Mouse (Mus musculus): ENCODE measurements at regions not wholly inside any gene's neighbourhood (a gene's known extent, or its start where the extent isn't known, plus 50 kb on each side); places are given as distances from the start of the nearest gene placed in this dataset.

- TF ChIP-seq POLR2A (IDR thresholded peaks at IDR 0.05; ENCODE audit: insufficient read depth, low read length) (no peak), CTCF (IDR thresholded peaks at IDR 0.05; ENCODE audit: low read depth, low read length) (no peak)
Measured at GRCm38 (mm10) chr1:64361959-64362638, 170.3 kb upstream of the Creb1 start.

All from ES-Bruce4 (cell line).